Mouse (Mus musculus) spleen, embryonic (tissue): ENCODE measurements at regions not wholly inside any gene's neighbourhood (a gene's known extent, or its start where the extent isn't known, plus 50 kb on each side); places are given as distances from the start of the nearest gene placed in this dataset.

ENCODE experiments used
- CTCF ChIA-PET: fragments of 350-600 bp; sonication (Branson Sonifier 250); formaldehyde crosslinking; loops from one replicate; lab custom pipeline; 2022; lab: Charles Lee

DNA sequence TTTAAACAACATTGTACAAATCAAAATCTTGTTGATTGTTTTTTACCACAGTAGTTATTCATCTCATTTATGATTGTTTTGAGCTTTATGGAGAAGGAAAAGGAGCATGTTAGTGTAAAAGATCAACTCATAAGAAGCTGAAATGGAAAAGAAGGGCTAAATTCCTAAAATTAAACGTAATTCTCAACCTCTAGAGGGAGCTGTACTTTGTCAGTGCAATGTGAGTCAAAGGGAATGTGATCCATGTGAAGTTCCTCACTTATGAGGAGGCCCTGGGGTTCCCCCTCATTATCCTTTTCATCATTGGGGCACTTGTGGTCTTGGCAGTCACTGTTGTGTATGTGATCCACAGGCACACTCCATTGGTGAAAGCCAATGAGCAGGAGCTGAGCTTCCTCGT, 54.0 kb upstream of the Vmn2r7 start:
- CTCF ChIA-PET = no interaction called here

DNA sequence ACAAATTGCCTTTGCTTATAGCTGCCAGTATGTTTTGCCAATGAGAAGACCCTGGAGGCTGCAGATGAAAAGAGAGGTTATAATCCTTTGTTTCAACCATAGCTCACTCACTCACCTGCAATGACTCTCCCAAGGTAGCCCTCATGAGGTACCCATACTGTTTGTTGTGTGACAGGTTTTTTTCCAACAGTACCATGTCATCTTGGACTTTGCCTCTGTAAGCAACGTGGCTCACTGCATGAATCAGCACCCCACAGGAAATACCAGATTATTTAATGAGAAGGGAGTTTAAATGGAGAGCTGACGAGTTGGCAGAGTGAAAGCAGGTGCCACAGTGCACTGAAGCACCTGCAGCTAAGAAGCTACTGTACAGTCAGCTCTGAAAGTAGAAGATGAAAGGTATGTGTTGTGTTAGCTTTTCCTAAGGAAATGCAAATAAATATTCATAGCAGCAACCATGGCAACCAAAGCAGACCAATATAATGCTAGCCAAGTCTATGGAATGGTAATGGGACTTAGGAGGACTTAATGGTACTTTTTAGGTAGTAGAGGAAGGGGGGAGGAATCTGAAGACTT, 56.8 kb upstream of the Vmn2r7 start:
- CTCF ChIA-PET = no interaction called here

DNA sequence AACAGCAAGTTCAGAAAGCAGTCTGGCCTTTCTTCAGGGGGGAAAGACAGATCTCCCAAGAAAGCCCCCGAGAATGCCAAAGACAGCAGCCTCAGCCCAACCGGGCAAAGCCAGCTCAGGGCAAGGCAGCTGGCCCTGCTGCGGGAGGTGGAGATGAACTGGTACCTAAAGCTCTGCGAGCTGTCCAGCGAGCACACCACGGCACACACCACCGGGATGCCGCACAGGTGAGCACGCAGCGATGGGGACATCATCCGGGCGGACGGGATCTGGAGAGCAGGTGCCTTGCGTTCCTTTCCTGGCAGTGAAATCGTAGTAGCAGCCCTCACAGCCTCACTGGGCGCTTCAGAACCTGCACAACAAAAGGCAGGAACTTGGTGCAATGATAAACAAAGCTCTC, 104.7 kb upstream of the Vmn2r7 start:
- CTCF ChIA-PET = no interaction called here

DNA sequence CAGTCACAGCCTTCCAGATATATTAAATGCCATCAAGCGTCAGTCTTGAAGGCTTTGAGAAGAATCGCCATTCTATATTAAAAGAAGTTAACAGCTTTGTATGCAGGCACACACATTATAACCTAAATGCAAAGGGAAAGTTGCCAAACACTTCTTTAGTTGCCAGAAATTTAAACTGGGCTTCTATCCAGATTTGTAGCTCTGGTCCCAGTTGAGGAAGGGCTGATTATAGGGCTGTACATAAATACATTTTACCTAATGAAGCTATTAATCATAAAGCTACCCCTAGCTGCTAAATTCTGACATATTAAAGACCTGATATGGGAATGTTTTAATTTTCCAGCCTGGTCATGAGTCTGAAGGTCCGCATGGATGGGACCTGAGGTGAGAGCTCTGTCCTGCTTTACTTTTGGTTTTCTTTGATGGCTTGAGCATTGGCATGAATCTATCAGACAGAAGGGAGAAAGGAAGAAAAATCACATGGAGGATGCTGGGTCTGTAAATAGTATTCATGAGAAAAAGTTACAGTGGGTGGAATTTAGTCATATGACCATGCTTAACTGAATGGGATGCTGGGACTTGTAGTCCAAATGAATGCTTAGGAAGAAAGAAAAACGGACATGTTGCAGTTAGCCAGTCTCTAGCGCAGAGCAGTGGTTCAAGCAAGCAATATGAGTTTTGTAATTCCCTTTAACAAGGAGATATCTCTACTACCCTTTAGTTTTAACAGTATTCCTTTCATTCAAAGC, 120.3 kb upstream of the Vmn2r7 start:
- CTCF ChIA-PET = no interaction called here

DNA sequence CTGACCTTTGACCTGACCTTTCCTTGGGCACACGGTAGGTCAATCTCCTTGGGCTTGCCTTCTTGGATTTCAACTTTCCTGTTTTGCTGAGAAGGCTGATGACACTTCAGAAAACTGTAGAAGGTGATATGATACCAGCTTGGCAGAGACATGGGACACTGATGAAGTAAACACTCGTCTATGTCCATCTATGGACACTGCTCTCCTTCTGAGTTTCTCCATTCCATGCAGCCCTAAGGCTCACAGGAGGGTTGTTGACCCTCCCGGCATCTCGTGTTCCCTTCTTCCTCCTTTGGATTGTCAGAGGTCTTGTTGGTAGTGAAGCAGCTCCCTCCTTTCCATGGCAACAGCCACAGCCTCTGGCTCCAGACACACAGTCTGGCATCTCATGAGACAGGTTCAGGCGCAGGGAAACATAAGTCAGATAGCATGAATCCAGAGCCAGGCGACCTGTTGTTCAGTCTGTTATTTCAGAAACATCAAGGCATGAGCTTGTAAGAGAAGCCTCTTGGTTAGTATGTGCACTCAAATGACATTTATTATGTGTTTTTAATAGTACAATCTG, 120.9 kb upstream of the Vmn2r7 start:
- CTCF ChIA-PET = no interaction called here

DNA sequence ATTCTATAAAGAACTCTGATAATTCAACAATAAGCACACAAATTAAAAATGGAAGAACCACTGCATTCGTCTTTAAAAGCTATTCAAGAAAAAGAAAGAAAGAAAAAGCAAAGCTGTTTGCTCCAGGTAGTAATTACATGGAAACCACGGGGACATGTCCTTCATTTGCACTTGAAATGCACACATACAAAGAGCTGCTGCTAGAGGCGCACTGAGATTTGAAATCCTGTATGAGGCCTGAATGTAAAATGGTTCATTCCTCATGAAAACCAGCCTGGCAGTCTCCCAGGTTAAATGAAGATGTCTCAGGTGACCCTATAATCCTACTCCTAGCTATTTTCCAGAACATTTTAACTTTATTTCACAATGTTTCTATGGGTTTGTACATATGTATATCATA, 123.7 kb upstream of the Vmn2r7 start:
- CTCF ChIA-PET = no interaction called here

DNA sequence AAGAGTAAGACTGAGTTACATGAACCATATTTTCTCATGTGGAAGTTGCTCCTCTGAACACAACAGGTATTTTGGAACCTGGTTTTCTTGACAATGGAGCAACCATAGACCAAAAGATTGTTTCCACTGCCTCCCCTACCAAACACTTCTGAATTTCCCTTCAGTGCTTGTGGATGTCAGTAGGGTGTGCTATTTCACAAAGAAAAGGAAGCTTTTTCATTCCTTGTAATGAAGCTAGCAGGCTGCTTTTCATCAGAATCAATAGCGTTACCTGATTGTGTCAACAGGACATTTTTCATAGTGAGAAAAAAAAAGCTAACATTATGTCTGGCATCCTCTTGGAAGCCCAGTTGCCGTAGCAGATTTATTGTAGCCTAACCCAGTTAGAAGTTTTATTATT, 124.8 kb upstream of the Kcnab1 start:
- CTCF ChIA-PET = no interaction called here

DNA sequence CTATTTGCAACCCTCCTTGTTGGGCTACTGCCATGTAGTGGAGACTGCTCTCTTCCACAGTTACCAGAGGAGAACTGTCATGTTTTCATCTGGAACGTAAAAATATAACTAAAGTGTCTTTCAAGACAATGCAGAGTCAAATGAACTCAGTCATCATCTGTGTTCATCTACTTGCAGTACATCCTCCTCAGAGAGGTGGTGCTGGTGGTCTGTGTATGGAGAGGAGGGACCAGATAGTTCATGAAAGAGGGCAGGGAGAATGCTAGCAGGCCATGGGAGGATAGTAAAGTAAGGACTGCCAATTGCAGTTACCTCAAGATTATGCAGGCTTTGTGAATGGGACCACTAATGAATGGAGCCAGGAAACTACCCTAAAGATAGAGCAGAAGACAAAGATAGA, 121.5 kb upstream of the Kcnab1 start:
- CTCF ChIA-PET = no interaction called here

DNA sequence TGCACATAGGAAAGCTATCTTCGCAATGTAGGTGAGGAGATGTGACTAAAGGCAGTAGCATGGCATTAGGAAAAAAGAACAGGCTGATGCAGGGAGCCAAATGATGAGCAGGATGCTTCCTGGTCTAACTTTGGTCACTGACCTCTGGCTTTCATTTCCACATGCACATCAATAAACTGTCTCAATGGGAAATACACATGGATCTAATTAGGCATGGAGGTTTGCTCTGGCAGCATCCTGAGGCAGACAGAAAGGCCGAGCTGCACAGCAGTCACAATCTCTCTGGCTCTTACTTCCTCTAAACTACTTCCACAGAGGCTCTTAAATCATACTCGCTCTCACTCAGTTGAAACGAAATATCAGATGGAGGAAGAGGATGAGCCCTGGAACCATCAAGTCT, 112.7 kb upstream of the Kcnab1 start:
- CTCF ChIA-PET = no interaction called here

DNA sequence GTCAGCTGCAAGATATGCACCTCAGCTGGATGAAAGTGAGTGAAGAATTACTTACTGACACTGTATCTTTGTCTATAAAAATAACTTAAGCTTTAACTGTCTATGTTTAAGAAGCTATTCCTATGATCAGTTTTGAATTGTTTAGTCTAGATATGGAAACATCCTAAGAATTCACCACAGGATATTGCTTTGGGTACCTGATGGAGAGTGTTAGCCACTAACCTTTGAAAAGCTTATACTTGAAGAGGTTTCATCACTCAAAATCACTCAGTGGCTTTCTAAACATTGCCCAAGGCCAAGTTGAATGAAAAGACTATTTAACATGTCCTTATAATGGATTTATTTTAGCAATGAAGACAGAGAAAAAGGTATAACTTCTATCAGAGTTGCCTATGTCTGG, 111.6 kb upstream of the Kcnab1 start:
- CTCF ChIA-PET = no interaction called here

DNA sequence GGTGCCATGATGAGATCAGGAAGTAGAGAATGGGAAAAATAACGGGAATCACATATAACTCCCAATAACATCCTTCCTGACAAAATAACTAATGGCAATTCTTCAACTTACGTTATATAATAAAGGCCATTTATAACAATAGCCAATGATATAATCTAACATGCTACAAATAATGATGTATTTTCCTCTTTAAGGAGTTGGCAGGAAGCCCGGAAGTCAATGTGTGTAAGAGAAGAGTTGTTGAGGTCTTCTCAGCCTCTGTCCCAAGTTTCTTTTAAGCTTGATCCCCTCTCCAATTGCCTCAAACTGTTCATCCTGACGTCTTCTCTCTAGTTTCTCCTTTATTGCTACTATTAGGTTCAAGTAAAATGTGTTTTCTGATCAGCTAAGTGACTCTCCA, 108.1 kb upstream of the Kcnab1 start:
- CTCF ChIA-PET = no interaction called here

DNA sequence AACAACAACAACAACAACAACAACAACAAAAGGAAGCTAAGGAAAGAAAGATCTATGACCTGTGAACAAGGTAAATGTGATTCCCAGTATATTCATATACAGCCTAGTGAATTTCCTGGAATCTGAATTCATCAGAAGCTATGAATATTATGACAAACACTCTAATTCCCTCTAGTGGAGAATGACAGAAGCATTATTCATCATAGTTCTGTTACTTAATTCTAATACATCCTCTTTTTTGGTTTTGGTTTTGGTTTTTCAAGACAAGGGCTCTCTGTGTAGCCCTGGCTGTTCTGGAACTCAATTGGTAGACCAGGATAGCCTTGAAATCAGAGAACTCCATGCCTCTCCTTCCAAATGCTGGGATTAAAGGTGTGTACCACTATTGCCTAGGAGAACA, 106.6 kb upstream of the Kcnab1 start:
- CTCF ChIA-PET = no interaction called here

DNA sequence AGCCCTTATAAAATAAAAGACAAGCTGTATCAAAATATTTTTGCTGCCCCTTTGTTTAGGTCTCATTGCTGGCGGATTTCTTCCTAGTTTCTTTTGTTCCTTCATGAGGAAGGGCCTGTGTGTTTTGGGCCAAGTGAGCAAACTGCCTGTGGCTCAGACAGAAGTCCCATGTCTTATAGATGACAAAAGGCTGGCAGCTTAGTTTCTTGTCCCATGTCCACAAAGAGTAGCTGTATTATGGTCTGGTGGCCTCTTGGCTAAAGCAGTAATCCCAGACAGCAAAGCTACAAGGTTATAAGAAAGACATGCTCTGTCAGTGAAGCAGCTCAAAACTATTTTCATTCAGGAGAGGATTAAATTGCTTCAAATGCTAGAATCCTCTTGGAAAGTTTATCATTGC, 103.1 kb upstream of the Kcnab1 start:
- CTCF ChIA-PET = no interaction called here

DNA sequence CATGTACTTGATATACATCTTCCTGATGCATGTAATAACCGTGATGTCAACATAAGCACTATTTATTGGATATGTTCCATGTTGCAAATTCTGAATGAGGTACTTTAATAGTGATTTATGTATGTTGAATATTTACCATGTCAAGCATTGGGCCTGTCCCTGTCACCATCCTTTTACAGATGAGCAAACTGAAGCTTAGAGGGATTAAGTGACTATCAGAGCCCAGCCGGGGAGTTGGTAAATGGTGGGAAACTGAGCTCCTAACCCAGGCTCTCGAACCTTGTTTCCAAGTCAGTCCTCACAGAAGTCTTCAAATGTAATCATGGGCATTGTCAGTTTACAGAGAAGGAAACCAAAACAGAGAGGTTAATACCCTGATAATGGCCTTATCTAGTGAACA, 102.6 kb upstream of the Kcnab1 start:
- CTCF ChIA-PET = no interaction called here

DNA sequence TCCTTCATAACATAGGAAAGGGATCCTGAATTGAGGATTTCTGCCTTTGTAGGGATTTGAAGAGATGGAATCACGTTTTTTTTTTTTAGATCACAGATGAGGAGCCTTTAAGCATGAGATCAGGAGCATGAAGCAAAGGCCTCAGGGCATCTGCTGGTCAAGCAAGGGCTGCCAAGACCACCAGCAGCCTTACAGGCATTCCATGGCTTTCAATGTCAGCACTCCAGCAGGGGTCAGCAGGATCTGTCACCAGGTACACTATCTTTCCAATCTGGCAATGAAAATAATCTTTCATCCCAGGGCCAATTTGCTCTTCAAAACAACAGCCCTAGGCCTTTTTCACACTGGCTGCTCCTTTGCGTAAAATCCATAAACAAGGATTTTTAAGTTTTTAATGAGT, 85.3 kb upstream of the Kcnab1 start:
- CTCF ChIA-PET = interaction anchor here (0.6 kb wide), 1 partner anchor 705 kb away, joined by 3 read pairs; no protein-coding TSS in a partner anchor

DNA sequence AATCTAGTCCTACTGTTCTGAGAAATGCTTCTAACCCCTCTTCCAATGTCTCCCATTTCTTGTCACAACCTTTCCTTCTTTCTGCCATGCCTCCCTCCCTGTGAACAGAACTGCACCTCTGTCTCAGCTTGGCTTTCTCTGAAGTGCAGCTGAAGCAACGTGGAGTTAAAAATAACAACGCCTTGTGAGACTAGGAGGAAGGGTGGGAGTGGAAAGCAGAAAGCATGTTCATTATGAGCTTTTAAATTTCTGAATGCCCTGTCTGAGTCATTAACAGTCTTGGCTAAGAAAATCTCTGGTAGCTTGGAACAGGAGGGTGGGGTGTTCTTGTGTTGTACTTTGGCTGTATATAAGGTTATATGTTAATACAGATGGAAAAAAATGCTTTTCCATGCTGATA, 71.6 kb upstream of the Kcnab1 start:
- CTCF ChIA-PET = no interaction called here

DNA sequence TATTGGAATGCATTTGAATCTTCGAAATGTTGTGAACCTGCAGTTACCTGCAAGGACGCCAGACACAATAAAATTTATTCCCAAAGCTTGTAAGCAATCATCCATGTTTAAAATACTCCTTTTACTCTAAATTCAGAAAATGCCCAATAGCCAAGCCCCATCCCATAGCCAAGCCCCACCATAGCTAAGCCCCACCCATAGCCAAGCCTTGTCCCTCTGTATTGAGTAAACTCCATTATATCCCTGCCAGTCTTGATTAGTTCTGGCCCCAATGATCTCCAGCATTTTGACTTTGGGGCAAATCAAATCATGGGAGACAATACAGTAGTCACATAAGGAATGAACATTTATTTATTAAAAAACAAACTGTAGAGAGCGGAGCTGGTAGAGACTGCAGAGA, 61.3 kb upstream of the Kcnab1 start:
- CTCF ChIA-PET = no interaction called here

DNA sequence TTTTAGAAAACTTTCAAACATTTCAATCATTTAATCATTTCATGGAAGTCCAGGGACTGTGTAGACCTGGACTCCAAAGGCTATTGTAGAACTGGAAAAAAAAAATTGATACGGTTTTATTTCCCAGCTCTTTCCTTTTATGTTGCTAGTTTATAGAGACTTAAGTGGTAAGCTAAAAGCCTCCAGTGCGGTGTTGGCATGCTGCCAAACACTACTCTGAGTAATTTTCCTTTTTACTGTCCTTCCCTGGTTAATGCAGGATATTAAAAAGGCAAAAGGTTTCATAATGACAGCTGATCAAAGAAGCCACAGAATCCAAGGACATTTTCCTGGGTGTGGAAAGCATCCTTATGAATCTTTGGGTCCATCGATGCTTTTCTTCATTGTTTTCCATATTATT, 53.8 kb upstream of the Kcnab1 start:
- CTCF ChIA-PET = no interaction called here
